Mouse (Mus musculus) midbrain, embryonic 12.5 days (tissue): Measurements from ENCODE around the gene Zfp462. TPM values are rescaled to one million over a fixed set of nuclear protein-coding genes. Genes with fewer than 3 reads are reported as not detected.

ENCODE experiments used
- ATAC-seq: fragments of 200-750 bp; cut with Nextera tagmentation; 2 replicates; pipeline ENCODE4 v1.8.0; 2017; ENCODE audit warnings: low read depth, moderate TSS enrichment, moderate library complexity; ENCODE audit not compliant: low FRiP score
- H3K27ac ChIP-seq: fragments of 300-500 bp; sonication (generic); replicated peaks from 2 replicates; pipeline ENCODE4 v1.5.1; 2016; ENCODE audit warnings: mild to moderate bottlenecking
- H3K27me3 ChIP-seq: fragments of 300-500 bp; sonication (generic); 2 replicates; pipeline ENCODE4 v1.6.1; 2016; ENCODE audit warnings: mild to moderate bottlenecking
- H3K36me3 ChIP-seq: fragments of 300-500 bp; sonication (generic); 2 replicates; pipeline ENCODE4 v1.6.1; 2016
- H3K4me1 ChIP-seq: fragments of 300-500 bp; sonication (generic); 2 replicates; pipeline ENCODE4 v1.6.1; 2016
- H3K4me2 ChIP-seq: fragments of 300-500 bp; sonication (generic); replicated peaks from 2 replicates; pipeline ENCODE4 v1.6.1; 2016; ENCODE audit warnings: mild to moderate bottlenecking, moderate library complexity
- H3K4me3 ChIP-seq: fragments of 300-500 bp; sonication (generic); 2 replicates; pipeline ENCODE4 v1.5.1; 2016; ENCODE audit warnings: mild to moderate bottlenecking
- H3K9ac ChIP-seq: fragments of 300-500 bp; sonication (generic); replicated peaks from 2 replicates; pipeline ENCODE4 v1.6.1; 2016; ENCODE audit warnings: mild to moderate bottlenecking, moderate library complexity
- H3K9me3 ChIP-seq: fragments of 300-500 bp; sonication (generic); 2 replicates; pipeline ENCODE4 v1.6.1; 2016; ENCODE audit warnings: mild to moderate bottlenecking
- WGBS: fragments of 180-500 bp; shearing (Covaris S2); methylation state at CpG from one replicate; pipeline ENCODE4 v1.1.7; 2016; 5-methylcytosine and 5-hydroxymethylcytosine counted together
- polyA plus RNA-seq: library from polyadenylated mRNA; unstranded; fragments of >200 nt; fragmentation: Nextera tagmentation; extraction: Ambion mirVana; gene quantifications from 2 replicates; pipeline ENCODE4 v1.2.1, GENCODE M21; 2016

Gene Zfp462
- polyA plus RNA-seq, 1 experiment from 2014 or later, result 20.2 TPM

DNA sequence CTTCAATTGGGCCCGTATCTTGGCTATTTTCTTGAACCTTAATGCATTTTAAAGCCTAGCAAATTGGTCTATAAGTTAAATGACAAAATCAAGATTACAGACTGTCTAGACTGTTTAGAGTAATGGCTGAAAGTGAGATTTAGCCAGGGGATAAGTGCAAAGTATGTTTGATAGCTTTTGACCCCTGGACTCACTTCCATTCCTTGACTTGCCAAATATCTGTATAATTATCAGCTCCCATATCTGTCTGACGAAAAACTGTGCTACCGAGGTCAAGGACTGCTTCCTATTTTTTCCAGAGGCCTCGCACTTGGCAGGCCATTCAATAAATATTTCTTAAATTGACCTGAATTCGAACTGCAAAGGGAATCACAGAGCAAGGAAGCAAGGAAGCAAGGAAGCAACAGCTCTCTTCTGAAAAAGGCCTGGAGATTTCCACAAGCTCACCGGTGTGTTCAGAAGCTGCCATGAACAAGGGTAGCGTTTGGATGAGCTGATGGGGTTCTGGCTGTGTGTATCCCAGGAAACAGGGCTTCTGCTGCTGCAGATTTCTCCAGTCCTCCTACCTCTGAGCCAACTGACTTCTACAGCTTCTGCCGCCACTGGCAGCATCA lies 87.6 kb downstream of the Zfp462 start:
- ATAC-seq, result no peak
- Histone ChIP-seq H3K4me3 (no peak overlapping the region), H3K9me3 (no peaks in the 10 kb centered on the region), H3K27me3 (no peaks in the 10 kb centered on the region), H3K9ac (no peak overlapping the region), H3K27ac (0 out of 2 replicates have a peak overlapping the region, but pooled peaks have one; percentile 5), H3K4me2 (no peak overlapping the region), H3K36me3 (peaks cover 69% of the 10 kb centered on the region), H3K4me1 (peaks cover 5% of the 10 kb centered on the region; the same call in 1 of the 2 replicates)
- WGBS, result 84% methylated on average over 8 of the region's 8 CpGs

DNA sequence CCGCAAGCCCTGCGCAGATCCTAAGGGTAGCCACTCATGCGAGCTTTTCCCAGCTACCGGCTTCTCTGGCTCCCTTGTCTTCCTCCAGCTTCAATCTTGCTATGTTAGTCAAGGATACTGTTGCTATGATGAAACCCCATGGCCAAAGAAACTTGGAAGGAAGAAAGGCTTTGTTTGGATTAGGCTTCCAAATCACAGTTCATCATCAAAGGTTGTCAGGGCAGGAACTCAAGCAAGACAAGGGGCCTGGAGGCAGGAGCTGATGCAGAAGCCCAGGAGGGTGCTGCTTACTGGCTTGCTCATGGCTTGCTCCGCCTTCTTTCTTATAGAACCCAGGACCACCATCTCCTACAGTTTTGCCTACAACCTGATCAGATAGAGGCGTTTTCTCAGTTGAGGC lies 88.6 kb downstream of the Zfp462 start:
- Histone ChIP-seq H3K36me3 (peaks cover 65% of the 10 kb centered on the region), H3K9ac (no peak overlapping the region), H3K27ac (no peak overlapping the region), H3K4me2 (no peak overlapping the region), H3K4me1 (peaks cover 5% of the 10 kb centered on the region; the same call in 1 of the 2 replicates), H3K4me3 (no peak overlapping the region), H3K9me3 (no peaks in the 10 kb centered on the region), H3K27me3 (no peaks in the 10 kb centered on the region)
- no peak for ATAC-seq
- WGBS, result 80% methylated on average over 6 of the region's 6 CpGs

DNA sequence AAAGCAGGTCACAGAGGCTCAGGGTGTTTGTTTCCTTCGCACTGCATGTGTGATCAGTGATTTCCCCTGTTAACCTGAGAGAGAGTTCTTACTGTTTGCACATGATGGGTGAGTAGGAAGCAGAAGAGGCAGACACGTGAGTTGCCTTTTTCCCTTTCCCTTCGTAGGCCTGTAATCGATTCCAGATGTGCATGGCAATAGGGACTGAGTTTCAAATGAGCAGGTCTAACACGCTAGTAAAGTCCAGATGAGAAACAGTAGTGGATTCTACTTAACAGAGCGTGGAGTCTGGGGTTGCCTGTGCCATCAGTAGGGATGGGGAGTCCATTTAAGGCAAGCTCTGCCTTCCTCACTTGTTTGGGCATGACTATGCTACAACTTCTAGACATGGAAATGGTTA lies 93.3 kb downstream of the Zfp462 start:
- H3K9ac ChIP-seq, result no peak overlapping the region
- no peak overlapping the region for H3K27ac ChIP-seq
- H3K36me3 ChIP-seq, result peaks cover 60% of the 10 kb centered on the region
- no peaks in the 10 kb centered on the region for H3K9me3 ChIP-seq
- H3K4me1 ChIP-seq, result peaks cover 30% of the 10 kb centered on the region
- 82% methylated on average over 6 of the region's 6 CpGs for WGBS
- H3K27me3 ChIP-seq, result no peaks in the 10 kb centered on the region
- H3K4me2 ChIP-seq, result no peak overlapping the region
- no peak overlapping the region for H3K4me3 ChIP-seq
- no peak for ATAC-seq

DNA sequence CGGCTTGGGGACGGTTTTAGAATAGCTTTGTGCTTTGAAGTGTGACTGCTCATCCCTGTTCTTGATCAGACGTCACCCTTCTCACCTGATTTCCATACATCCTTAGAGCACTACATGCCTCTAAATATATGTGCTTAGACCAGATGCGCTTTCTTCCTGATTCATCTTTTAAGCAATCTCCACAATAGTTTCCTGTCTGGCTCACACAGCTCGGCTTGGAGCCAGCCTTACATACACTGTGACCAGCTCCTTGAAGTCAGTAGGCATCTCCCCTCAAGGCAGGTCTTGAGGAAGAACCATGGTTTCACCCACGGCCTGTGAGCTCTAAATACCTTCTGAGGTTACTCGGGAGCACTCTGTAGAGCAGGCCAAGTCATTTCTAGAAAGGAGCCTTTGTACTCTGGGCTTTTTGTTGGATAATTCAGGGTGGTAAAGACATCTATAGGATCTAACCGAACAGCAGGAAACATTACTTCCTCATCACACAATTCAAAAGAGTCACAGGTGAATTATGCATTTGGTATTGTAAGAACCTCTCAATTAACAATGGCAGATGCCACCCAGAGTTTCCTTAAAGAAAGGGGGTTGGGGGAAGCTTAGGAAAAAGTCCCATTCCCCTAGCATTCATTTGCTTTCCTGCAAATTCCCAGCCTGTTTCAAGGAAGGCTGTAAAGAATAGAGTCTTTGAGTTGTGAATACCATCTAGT lies 95.6 kb downstream of the Zfp462 start:
- H3K36me3 ChIP-seq, result peaks cover 61% of the 10 kb centered on the region
- WGBS, result 56% methylated on average over 8 of the region's 8 CpGs
- no peaks in the 10 kb centered on the region for H3K27me3 ChIP-seq
- H3K9me3 ChIP-seq, result no peaks in the 10 kb centered on the region
- H3K9ac ChIP-seq, result no peak overlapping the region
- H3K4me2 ChIP-seq, result no peak overlapping the region
- H3K4me1 ChIP-seq, result peaks cover 30% of the 10 kb centered on the region
- H3K4me3 ChIP-seq, result no peak overlapping the region
- 0 out of 2 replicates have a peak overlapping the region, but pooled peaks have one; percentile 35 for H3K27ac ChIP-seq
- ATAC-seq, result no peak

DNA sequence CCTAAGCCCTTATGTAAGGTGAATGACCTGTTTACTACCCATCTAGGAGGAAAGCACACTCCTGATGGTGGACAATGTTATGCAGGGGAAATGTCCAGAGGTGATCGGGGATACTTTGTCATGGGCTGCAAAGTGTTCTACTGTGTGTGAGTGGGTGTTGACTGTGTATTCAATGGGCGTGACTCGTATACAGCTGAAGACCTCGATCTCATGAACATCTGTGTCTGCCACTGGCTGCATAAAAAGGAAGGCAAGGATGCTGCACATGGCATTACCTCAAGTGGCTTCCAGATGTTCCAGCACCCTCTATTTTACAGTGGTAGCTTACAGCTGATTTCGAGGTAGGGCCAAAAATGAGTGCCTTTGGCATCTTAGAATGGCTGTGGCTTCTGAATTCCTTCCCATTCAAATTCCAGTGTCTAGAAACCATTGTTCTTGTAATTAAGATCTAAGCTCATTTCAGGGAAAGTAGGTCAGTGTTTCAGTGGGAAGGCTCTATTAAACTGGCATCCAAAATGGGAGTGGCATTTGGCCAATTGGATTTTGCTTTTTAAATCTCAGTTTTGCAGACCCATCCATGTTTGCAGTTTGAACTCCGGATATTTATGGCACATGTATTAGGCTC lies 96.4 kb downstream of the Zfp462 start:
- 93% methylated on average over 6 of the region's 6 CpGs for WGBS
- Histone ChIP-seq H3K4me1 (peaks cover 30% of the 10 kb centered on the region), H3K36me3 (peaks cover 58% of the 10 kb centered on the region), H3K4me3 (no peak overlapping the region), H3K27ac (no peak overlapping the region), H3K27me3 (no peaks in the 10 kb centered on the region), H3K9ac (no peak overlapping the region), H3K9me3 (no peaks in the 10 kb centered on the region), H3K4me2 (no peak overlapping the region)
- ATAC-seq, result no peak

DNA sequence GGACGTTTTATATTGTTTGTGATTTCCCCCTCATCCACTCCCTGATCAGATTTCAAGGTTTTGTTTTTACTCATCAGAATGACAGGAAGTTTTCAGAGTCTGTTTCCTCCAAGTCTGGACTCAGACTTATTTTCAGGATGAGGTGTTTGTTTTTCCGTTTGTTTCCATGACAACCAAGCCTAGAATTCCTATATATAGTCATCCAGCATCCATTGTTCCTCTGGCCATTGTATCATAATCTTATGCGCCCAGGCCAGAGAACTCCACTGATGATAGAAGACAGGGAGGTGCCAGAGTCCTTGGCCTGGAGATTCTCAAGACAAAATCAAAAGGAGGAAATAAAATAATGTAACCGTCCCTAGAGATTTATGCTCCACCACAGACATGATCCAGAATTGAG lies 97.7 kb downstream of the Zfp462 start:
- Histone ChIP-seq H3K9me3 (no peaks in the 10 kb centered on the region), H3K27me3 (no peaks in the 10 kb centered on the region), H3K27ac (peak overlapping the region; percentile 26; the same call in 1 of the 2 replicates), H3K4me2 (no peak overlapping the region), H3K4me3 (no peak overlapping the region), H3K4me1 (peaks cover 30% of the 10 kb centered on the region), H3K9ac (no peak overlapping the region), H3K36me3 (peaks cover 60% of the 10 kb centered on the region)
- no peak for ATAC-seq
- 32% methylated on average over 4 of the region's 4 CpGs for WGBS

DNA sequence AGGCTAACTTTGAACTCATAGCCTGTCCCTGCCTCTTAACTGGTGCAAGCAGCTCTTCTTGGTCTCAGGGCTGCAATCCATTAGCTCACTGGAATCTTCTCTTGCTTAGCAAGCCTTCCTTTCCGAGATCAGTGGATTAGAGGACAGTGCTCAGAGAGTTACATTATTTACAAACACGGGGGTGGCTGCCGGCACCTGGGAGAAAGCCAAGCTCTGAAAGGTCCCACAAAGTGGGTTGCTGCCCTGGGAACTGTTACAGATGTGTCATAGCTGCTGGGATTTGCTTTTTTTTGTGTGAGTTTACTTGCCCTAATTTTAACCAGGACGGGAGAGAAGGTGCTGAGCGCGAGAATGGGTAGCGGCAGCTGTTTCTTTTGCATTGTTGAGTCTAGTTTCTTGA lies 102.4 kb downstream of the Zfp462 start:
- Histone ChIP-seq H3K9ac (no peak overlapping the region), H3K9me3 (no peaks in the 10 kb centered on the region), H3K36me3 (peaks cover 77% of the 10 kb centered on the region), H3K4me1 (peaks cover 4% of the 10 kb centered on the region; the same call in 1 of the 2 replicates), H3K27ac (no peak overlapping the region), H3K4me3 (no peak overlapping the region), H3K27me3 (no peaks in the 10 kb centered on the region), H3K4me2 (no peak overlapping the region)
- no peak for ATAC-seq
- WGBS, result 88% methylated on average over 7 of the region's 7 CpGs

DNA sequence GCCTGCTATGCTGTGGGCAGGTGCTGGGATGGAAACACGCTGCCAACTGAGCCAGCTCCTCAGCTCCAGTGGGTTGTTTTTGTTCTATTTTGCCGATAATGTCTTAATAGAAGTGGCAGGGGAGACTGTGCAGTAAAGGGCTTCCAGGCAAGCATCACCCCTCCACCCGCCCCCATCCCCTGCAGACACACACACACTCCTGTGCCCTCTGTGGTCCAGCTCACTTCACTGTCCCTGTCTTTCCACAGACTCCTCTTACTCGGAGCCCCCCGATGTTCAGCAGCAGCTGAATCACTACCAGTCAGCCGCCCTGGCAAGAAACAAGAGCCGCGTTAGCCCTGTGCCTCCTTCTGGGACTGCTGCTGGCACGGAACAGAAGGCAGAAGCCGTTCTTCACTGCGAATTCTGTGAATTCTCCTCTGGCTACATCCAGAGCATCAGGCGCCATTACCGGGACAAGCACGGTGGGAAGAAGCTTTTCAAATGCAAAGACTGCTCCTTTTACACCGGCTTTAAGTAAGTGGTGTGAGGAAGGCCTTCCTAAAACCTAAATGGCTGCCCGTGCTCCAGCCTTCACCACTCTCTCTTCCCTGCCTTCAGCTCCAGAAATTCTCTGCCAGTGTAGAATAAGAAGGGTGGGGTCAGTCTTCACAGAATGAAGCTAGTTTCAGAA lies 105.2 kb downstream of the Zfp462 start:
- 75% methylated on average over 16 of the region's 16 CpGs for WGBS
- no peak overlapping the region for H3K9ac ChIP-seq
- no peak overlapping the region for H3K4me3 ChIP-seq
- H3K27ac ChIP-seq, result no peak overlapping the region
- H3K9me3 ChIP-seq, result no peaks in the 10 kb centered on the region
- H3K27me3 ChIP-seq, result no peaks in the 10 kb centered on the region
- ATAC-seq, result no peak
- H3K36me3 ChIP-seq, result peaks cover 88% of the 10 kb centered on the region
- H3K4me2 ChIP-seq, result no peak overlapping the region
- no peaks in the 10 kb centered on the region for H3K4me1 ChIP-seq

DNA sequence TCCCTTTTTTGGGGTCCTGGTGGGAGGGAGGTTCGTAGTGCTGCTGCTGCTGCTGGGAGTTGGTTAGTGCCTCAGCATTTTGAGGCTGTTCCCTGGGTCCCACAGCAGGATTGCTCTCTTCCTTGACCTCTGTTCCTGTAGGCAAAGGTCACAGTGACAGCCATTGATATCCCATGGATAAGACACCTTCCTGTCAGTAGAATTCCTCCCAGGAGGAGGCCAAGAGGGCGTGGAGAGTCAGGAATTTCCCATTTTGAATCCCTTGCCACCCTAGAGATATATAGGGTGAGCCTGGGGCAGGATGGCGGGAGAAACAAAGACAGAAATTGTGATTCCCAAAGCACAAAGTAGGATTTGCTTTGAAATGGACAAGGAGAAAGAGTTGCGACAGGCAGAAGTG lies 106.5 kb downstream of the Zfp462 start:
- ATAC-seq, result no peak
- Histone ChIP-seq H3K9me3 (no peaks in the 10 kb centered on the region), H3K27me3 (no peaks in the 10 kb centered on the region), H3K9ac (no peak overlapping the region), H3K27ac (no peak overlapping the region), H3K4me2 (no peak overlapping the region), H3K36me3 (peaks cover 95% of the 10 kb centered on the region), H3K4me1 (no peaks in the 10 kb centered on the region), H3K4me3 (no peak overlapping the region)
- WGBS, result 97% methylated on average over 4 of the region's 4 CpGs

DNA sequence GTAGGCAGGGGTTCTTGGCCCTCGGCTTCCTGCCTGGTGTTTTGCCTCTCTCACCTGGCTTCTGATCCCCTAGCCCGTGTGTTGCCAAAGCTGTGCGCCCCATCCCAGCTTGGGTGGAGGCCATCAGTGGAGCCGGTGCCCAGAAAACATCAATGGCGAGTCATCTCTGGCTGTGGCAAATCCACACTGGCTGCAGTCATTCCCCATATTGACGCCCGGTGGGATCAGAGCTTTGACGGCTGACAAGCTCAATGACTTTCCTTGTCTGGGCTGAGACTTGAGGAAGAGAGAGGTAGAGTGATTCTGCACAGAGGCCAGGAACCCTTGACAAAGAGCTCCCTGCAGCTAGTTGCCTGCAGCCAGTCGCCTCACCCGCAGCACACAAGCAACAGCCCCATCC lies 107.8 kb downstream of the Zfp462 start:
- WGBS, result 94% methylated on average over 10 of the region's 10 CpGs
- Histone ChIP-seq H3K36me3 (peaks cover 87% of the 10 kb centered on the region), H3K4me3 (no peak overlapping the region), H3K4me2 (no peak overlapping the region), H3K27me3 (no peaks in the 10 kb centered on the region), H3K27ac (no peak overlapping the region), H3K4me1 (no peaks in the 10 kb centered on the region), H3K9ac (no peak overlapping the region), H3K9me3 (no peaks in the 10 kb centered on the region)
- ATAC-seq, result no peak

DNA sequence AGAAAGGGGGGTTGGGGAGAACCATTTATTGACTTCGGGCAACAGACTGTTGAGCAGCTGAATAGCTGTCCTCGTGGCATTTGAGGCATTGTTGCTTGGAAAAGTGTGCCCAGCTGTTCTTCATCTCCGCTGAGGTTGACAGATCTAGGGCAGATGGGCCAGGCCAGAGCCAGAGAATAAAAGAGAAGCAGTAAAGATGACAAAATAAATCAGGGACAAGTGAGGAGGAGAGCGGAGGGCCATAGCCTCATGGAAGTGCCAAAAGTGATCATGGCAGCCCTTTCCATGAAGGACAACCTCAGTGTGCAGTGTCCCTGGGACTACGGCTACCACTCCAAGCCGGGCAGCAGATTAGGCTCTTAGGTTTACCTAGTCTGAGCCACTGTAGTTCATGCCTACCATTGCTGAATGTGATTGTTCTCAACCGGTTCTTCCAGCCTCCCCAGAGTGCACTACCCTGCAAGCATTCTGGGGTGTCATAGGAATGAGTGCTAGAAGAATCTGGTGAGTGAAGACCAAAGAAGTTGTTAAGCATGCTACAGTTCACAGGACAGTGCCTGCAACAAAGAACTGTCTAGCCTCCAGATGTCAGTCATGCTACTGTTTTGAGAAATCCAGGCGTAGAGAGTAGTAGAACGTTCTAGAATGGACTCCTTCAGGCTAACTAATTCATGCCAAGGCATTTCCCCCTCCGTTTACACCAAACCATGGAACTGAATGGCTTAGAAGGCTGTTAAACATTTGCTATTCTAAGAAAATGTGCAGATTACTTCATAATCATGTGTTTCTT lies 113.0 kb downstream of the Zfp462 start:
- no peaks in the 10 kb centered on the region for H3K9me3 ChIP-seq
- no peaks in the 10 kb centered on the region for H3K27me3 ChIP-seq
- H3K27ac ChIP-seq, result no peak overlapping the region; the same call in 1 of the 2 replicates
- WGBS, result 88% methylated on average over 10 of the region's 10 CpGs
- ATAC-seq, result no peak
- no peak overlapping the region for H3K9ac ChIP-seq
- H3K4me3 ChIP-seq, result no peak overlapping the region
- peaks cover 83% of the 10 kb centered on the region for H3K36me3 ChIP-seq
- no peaks in the 10 kb centered on the region for H3K4me1 ChIP-seq
- H3K4me2 ChIP-seq, result no peak overlapping the region
